Mouse (Mus musculus) liver (tissue): ENCODE results near the gene Itgav.

Source experiments
- DNase-seq: peaks from one replicate; pipeline ENCODE4 v3.0.0-alpha.2; 2020; ENCODE audit warnings: mixed read lengths

The Itgav gene

GRCm38 (mm10) chr2:83723921-83724826 lies at the start of gene Itgav:
Itgav (plus strand) TSS chr2:83724397.
- DNase-seq = peak; percentile 81

GRCm38 (mm10) chr2:83674421-83674820 lies 49.8 kb upstream of the Itgav start:
- DNase-seq = no peak

- DNase-seq = no peak
Measured at GRCm38 (mm10) chr2:83674896-83675295, 49.3 kb upstream of the Itgav start.

GRCm38 (mm10) chr2:83675681-83676080 lies 48.5 kb upstream of the Itgav start:
- DNase-seq = no peak

- no peak for DNase-seq
Measured at GRCm38 (mm10) chr2:83676226-83676870, 47.8 kb upstream of the Itgav start.

GRCm38 (mm10) chr2:83681332-83681731 lies 42.9 kb upstream of the Itgav start:
- DNase-seq = no peak

- DNase-seq = no peak
Measured at GRCm38 (mm10) chr2:83681785-83682184, 42.4 kb upstream of the Itgav start.

GRCm38 (mm10) chr2:83682282-83682681 lies 41.9 kb upstream of the Itgav start:
- DNase-seq = no peak

- DNase-seq = no peak
Measured at GRCm38 (mm10) chr2:83683731-83684519, 40.3 kb upstream of the Itgav start.

GRCm38 (mm10) chr2:83684691-83685090 lies 39.5 kb upstream of the Itgav start:
- no peak for DNase-seq

GRCm38 (mm10) chr2:83690372-83690771 lies 33.8 kb upstream of the Itgav start:
- DNase-seq = no peak

- DNase-seq = no peak
Measured at GRCm38 (mm10) chr2:83692651-83693545, 31.3 kb upstream of the Itgav start.

GRCm38 (mm10) chr2:83694061-83694460 lies 30.1 kb upstream of the Itgav start:
- DNase-seq = no peak

- no peak for DNase-seq
Measured at GRCm38 (mm10) chr2:83695345-83696247, 28.6 kb upstream of the Itgav start.

GRCm38 (mm10) chr2:83698484-83698883 lies 25.7 kb upstream of the Itgav start:
- DNase-seq = no peak

GRCm38 (mm10) chr2:83699324-83699723 lies 24.9 kb upstream of the Itgav start:
- DNase-seq = no peak

GRCm38 (mm10) chr2:83700667-83701066 lies 23.5 kb upstream of the Itgav start:
- no peak for DNase-seq

GRCm38 (mm10) chr2:83702411-83702810 lies 21.8 kb upstream of the Itgav start:
- DNase-seq = no peak

GRCm38 (mm10) chr2:83705580-83706158 lies 18.5 kb upstream of the Itgav start:
- no peak for DNase-seq

- no peak for DNase-seq
Measured at GRCm38 (mm10) chr2:83709896-83710524, 14.2 kb upstream of the Itgav start.
